Mouse (Mus musculus) brain, adult 10 weeks (tissue): ENCODE results near the gene Cyp20a1. TPM values are rescaled to one million over a fixed set of nuclear protein-coding genes. Genes with fewer than 3 reads are reported as not detected.

Experiments used
- polyA plus RNA-seq: library from polyadenylated mRNA; stranded (reverse); fragments of 350-450 nt; fragmentation: Illumina TruSeq; extraction: RNeasy Lipid Tissue Mini Kit (QIAGEN cat#74804); gene quantifications from one replicate; pipeline ENCODE4 v1.2.3, GENCODE M21; 2015; ENCODE audit warnings: low read depth, low replicate concordance

Cyp20a1 gene
- 16.2 TPM for polyA plus RNA-seq

GRCm38 (mm10) chr1:60342808-60343629 is at the start of gene Cyp20a1:
Gene Cyp20a1, plus strand, starts transcription at chr1:60343323.

GRCm38 (mm10) chr1:60409168-60409828 is 66.2 kb downstream of the Cyp20a1 start, which contains the start of gene Abi2:
Gene Abi2, plus strand, starts transcription at chr1:60409619.

Other genes starting within 250 kb of the Cyp20a1 start
- gene Carf, start 245.1 kb upstream of the Cyp20a1 start, polyA plus RNA-seq, result 11.9 TPM
- 30.0 TPM for gene Wdr12, start 244.7 kb upstream of the Cyp20a1 start, polyA plus RNA-seq
- 7.4 TPM for gene Nbeal1, start 162.7 kb upstream of the Cyp20a1 start, polyA plus RNA-seq
- 115 TPM for gene Abi2, start 66.3 kb downstream of the Cyp20a1 start, polyA plus RNA-seq
- gene Raph1, start 223.8 kb downstream of the Cyp20a1 start, polyA plus RNA-seq, result 18.3 TPM